Mouse (Mus musculus) heart, embryonic 10.5 days (tissue): Measurements from ENCODE around the gene St14. TPM values are rescaled to one million over a fixed set of nuclear protein-coding genes. Genes with fewer than 3 reads are reported as not detected.

Experiments
- DNase-seq: peaks from one replicate; pipeline ENCODE4 v3.0.0-alpha.2; 2017; ENCODE audit warnings: low spot score
- H3K27ac ChIP-seq: fragments of 300-500 bp; sonication (generic); 2 replicates; pipeline ENCODE4 v1.5.1; 2016; ENCODE audit warnings: mild to moderate bottlenecking
- H3K27me3 ChIP-seq: fragments of 300-500 bp; sonication (generic); 2 replicates; pipeline ENCODE4 v1.6.1; 2016; ENCODE audit warnings: mild to moderate bottlenecking; ENCODE audit not compliant: poor library complexity, insufficient read depth, severe bottlenecking
- H3K36me3 ChIP-seq: fragments of 300-500 bp; sonication (generic); 2 replicates; pipeline ENCODE4 v1.6.1; 2016; ENCODE audit warnings: mild to moderate bottlenecking, moderate library complexity
- H3K4me1 ChIP-seq: fragments of 300-500 bp; sonication (generic); 2 replicates; pipeline ENCODE4 v1.6.1; 2016; ENCODE audit warnings: mild to moderate bottlenecking
- H3K4me3 ChIP-seq: fragments of 300-500 bp; sonication (generic); 2 replicates; pipeline ENCODE4 v1.5.1; 2016; ENCODE audit warnings: mild to moderate bottlenecking, moderate library complexity
- H3K9me3 ChIP-seq: fragments of 300-500 bp; sonication (generic); 2 replicates; pipeline ENCODE4 v1.6.1; 2016; ENCODE audit warnings: mild to moderate bottlenecking, moderate library complexity
- WGBS: fragments of 180-500 bp; shearing (Covaris S2); methylation state at CpG from one replicate; pipeline ENCODE4 v1.1.7; 2016; 5-methylcytosine and 5-hydroxymethylcytosine counted together
- polyA plus RNA-seq: library from polyadenylated mRNA; unstranded; fragments of >200 nt; fragmentation: Nextera tagmentation; extraction: Ambion mirVana; gene quantifications from 2 replicates; pipeline ENCODE4 v1.2.1, GENCODE M21; 2016

Gene St14
- polyA plus RNA-seq, 1 experiment from 2014 or later: 5.9 TPM

DNA sequence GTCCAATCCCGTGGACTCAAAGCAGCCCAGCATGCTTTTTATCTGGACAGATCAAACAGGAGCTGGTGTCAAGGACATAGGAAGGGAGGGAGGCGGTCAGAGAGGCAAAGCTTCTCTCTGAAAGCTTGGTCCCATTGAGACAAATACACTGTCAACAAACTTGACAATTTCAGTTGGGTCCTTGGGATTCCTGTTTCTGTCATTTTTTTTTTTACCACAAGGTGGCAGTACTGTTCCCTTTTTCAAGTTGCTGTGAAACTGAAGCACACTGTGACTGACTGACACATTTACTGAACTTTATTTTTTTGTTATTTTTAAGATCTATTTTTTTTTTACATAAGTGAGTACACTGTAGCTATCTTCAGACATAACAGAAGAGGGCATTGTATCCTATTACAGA is 19.4 kb upstream of the St14 start:
- no peak for DNase-seq
- no peak overlapping the region for H3K27ac ChIP-seq
- WGBS: 75% methylated on average over 2 of the region's 2 CpGs
- no peaks in the 10 kb centered on the region for H3K9me3 ChIP-seq
- H3K27me3 ChIP-seq: no peaks in the 10 kb centered on the region
- peaks cover 69% of the 10 kb centered on the region for H3K36me3 ChIP-seq
- H3K4me1 ChIP-seq: 0 out of 2 replicates have a peak, but pooled peaks cover 5% of the 10 kb centered on the region
- no peak overlapping the region for H3K4me3 ChIP-seq

DNA sequence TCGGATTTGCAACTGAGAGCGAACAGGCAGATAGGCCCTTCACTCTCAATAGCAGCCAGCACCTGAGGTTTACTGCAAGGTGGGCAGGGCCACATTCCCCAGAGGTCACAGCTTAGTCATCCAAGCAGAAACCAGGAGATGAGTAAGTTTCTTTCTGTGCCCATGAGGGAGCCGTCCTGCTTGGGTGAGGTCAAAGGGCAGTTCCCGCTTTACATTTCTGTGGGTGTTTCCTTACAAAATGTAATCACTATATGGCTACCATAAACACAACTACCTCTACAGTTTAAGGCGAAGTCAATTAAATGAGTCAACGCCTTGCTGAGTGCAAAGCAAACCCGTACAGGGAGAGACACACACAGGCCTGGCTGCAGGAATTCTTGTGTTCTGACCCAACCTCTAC is 16.5 kb upstream of the St14 start:
- Histone ChIP-seq H3K4me3 (no peak overlapping the region), H3K27me3 (no peaks in the 10 kb centered on the region), H3K4me1 (peaks cover 20% of the 10 kb centered on the region), H3K9me3 (no peaks in the 10 kb centered on the region), H3K27ac (no peak overlapping the region), H3K36me3 (peaks cover 44% of the 10 kb centered on the region)
- DNase-seq: no peak
- WGBS: 85% methylated on average over 7 of the region's 7 CpGs

DNA sequence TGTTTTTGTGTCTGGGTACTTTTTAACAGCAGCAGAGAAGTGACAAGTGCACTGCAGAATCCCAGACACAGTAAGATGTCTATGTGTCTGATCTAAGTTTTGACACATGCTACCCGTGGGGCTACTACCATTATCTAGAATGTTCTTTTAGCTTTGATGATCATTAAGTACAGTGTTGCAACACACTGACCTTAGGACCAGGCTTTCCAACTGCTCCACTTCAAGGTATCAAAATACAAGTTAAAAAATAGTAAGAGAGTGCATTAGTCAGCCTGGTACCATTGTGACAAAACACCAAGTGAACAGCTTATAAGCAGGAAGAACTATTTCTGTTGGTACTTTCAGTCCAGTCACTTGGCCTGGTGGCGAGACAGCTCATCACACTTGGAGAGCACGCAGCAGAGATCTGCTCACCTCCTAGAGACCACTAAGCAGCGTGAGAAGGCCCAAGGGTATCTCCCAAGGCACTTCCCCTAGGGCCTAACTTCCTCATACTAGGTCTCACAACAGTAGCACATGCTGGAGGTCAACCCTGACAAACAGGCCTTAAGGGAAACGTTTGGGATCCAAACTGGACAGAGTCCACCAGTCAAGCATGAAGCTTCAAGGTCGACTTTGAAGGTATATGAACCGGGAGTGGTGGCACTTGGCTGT is 13.7 kb upstream of the St14 start:
- Histone ChIP-seq H3K27me3 (no peaks in the 10 kb centered on the region), H3K27ac (no peak overlapping the region), H3K9me3 (no peaks in the 10 kb centered on the region), H3K36me3 (peaks cover 23% of the 10 kb centered on the region), H3K4me1 (peaks cover 20% of the 10 kb centered on the region), H3K4me3 (no peak overlapping the region)
- 63% methylated on average over 7 of the region's 7 CpGs for WGBS
- DNase-seq: no peak

DNA sequence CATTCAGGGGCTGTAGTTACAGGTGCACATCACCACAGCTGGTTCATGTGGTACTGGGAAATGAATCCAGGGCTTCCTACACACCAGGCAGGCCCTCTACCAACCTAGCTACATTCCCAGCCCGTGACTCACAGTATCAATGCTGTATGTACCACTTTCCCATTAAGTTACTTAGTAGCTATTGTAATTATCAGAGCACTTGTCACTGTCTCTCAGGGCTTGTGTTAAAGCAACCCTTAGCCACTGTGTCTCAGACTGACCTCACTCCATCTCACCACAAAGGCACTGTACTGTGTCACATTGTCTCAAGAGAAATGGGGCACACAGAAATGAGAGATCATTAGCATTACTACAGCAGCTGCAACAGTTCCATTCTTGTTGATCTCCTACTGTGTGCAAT is 11.3 kb upstream of the St14 start:
- Histone ChIP-seq H3K4me3 (no peak overlapping the region), H3K4me1 (peaks cover 15% of the 10 kb centered on the region), H3K27me3 (no peaks in the 10 kb centered on the region), H3K27ac (no peak overlapping the region), H3K9me3 (no peaks in the 10 kb centered on the region), H3K36me3 (no peaks in the 10 kb centered on the region)
- DNase-seq: no peak
- 48% methylated on average over 1 of the region's 1 CpGs for WGBS

DNA sequence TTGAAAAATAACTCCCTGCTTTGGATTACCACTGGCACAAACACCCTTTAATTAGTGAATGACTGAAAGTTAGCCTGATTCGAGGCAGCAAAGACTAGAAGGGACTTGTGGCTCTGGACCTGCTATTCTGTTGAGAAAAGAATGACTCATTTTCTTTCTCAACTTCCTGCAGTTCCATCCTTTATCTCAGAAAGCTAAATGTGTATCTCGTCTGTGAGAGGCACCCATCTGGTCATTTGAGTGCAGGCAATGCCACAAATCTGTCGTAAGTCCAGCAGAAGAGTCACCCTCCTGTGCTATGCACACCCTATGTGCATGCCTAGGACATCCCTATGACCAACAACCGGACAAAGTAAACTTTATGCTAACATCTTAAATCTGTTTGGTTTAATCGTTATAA is 1.5 kb upstream of the St14 start:
- H3K27ac ChIP-seq: no peak overlapping the region
- no peaks in the 10 kb centered on the region for H3K9me3 ChIP-seq
- peaks cover 79% of the 10 kb centered on the region for H3K27me3 ChIP-seq
- no peaks in the 10 kb centered on the region for H3K36me3 ChIP-seq
- no peak overlapping the region for H3K4me3 ChIP-seq
- WGBS: 73% methylated on average over 5 of the region's 5 CpGs
- peaks cover 22% of the 10 kb centered on the region for H3K4me1 ChIP-seq
- DNase-seq: no peak

DNA sequence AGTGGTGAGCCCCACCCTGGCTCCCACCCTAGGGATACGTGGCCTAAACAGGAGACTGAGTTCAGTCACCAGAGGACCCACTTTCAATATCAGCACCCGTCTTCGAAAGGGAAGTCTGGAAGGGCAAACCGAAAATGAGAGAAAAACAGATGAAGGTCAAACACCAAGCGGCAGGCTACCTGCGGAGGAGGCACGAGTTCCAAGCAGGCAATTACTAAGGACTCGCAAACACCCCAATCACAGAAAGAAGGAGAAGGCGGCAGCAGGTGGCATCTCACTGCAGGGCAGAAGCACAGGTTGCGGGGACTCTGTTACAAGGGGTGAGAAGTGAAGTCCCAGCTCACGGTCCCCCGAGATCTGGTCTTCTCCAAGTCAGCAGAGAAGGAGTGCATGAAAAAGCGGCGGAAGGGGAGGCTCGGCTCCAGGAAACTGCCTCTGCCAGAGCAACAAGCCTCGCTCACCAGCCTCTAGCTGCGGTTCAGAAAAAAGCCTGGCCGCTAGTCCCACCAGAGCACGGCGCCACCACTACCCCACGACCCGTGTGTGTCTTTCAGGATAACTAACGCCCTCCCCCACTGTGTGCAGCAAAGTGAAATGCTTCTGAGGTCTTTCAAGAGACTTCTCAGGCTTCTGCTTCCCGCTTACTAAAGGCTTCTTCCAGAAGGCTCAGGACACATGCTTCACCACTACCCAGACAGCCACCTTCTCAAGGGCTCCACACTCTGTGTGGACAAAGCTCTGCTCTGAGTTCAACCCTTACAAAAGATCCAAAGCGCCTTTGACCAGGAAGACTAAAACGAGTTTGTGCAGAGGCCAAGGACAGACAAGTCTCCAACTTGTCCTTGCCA is 1.1 kb downstream of the St14 start:
- 11% methylated on average over 26 of the region's 26 CpGs for WGBS
- Histone ChIP-seq H3K9me3 (no peaks in the 10 kb centered on the region), H3K27ac (peak overlapping the region; percentile 13; the same call in 1 of the 2 replicates), H3K36me3 (no peaks in the 10 kb centered on the region), H3K4me3 (peak overlapping the region; percentile 68), H3K4me1 (peaks cover 22% of the 10 kb centered on the region), H3K27me3 (peaks cover 90% of the 10 kb centered on the region)
- no peak for DNase-seq

DNA sequence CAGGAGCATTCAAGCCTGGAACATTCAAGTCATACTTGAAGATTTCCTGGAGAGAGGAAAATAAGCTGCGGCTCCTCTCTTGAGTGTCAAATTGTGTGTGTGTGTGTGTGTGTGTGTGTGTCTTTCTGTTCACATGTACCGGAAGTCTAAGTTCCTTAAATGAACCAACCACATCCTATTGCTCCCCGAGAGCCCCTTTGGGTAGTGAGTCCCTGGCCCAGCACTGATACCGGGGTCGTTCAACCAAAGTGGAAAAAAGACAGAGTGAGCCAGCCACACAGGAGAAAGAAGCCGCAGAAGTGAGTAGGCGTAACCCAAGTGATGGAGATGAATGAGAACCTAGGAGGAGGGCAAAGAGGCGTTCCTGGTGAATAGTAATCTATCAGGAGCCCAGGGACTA is 1.7 kb downstream of the St14 start:
- peaks cover 84% of the 10 kb centered on the region for H3K27me3 ChIP-seq
- no peaks in the 10 kb centered on the region for H3K36me3 ChIP-seq
- no peak overlapping the region for H3K27ac ChIP-seq
- WGBS: 68% methylated on average over 8 of the region's 8 CpGs
- peaks cover 22% of the 10 kb centered on the region for H3K4me1 ChIP-seq
- H3K9me3 ChIP-seq: no peaks in the 10 kb centered on the region
- H3K4me3 ChIP-seq: peak overlapping the region; percentile 68
- DNase-seq: no peak

DNA sequence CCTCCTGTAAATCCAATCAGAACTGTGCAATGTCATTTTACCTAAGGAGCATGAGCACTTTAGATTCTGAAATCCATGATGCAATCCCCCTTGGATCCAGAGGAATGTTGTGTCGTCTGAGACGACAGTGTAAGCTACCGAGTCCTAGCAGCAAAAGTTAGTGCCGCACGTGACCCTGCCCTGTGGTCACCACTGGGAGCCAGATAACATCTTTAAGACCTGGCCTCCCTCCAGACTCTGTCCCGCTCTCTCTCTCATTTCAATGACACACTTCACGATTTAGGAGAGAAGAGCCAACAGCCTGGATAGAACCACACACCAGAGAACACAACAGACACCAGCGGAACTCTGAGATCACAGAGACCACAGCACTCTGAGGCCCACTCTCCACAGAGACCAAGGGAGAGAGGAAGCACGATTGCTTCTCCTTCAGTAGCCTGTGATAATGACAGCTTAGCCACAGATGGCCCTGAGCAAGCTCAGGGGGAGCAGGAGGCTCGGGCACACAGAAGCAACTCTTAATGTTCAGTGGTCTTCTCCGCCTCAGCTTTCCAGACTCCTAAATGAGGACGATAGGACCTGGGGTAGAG is 3.7 kb downstream of the St14 start:
- no peak for DNase-seq
- Histone ChIP-seq H3K36me3 (no peaks in the 10 kb centered on the region), H3K27me3 (peaks cover 64% of the 10 kb centered on the region), H3K9me3 (no peaks in the 10 kb centered on the region), H3K4me1 (peaks cover 22% of the 10 kb centered on the region), H3K27ac (no peak overlapping the region), H3K4me3 (no peak overlapping the region)
- 75% methylated on average over 12 of the region's 12 CpGs for WGBS

DNA sequence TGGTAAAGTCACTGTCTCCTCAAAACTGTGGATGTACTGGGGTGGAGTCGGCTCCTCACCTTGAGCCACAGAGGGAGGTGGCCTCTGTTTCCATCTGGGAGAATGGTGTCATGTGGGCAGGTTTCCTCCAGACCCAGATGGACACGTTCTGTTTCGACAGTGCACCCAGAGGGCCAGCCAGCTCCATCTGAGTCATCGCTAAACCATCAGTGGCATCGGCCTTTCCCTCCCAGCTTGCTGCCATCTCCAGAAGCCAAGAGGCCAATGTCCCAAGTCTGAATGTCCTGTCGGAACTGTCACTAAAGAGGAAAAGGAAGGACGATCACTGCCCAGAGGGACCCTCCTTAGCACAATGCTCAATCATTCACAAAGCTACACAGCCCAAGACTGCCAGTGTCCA is 5.6 kb downstream of the St14 start:
- DNase-seq: no peak
- Histone ChIP-seq H3K4me1 (peaks cover 14% of the 10 kb centered on the region), H3K27me3 (peaks cover 45% of the 10 kb centered on the region), H3K27ac (no peak overlapping the region), H3K4me3 (no peak overlapping the region), H3K9me3 (no peaks in the 10 kb centered on the region), H3K36me3 (no peaks in the 10 kb centered on the region)
- 79% methylated on average over 7 of the region's 7 CpGs for WGBS

DNA sequence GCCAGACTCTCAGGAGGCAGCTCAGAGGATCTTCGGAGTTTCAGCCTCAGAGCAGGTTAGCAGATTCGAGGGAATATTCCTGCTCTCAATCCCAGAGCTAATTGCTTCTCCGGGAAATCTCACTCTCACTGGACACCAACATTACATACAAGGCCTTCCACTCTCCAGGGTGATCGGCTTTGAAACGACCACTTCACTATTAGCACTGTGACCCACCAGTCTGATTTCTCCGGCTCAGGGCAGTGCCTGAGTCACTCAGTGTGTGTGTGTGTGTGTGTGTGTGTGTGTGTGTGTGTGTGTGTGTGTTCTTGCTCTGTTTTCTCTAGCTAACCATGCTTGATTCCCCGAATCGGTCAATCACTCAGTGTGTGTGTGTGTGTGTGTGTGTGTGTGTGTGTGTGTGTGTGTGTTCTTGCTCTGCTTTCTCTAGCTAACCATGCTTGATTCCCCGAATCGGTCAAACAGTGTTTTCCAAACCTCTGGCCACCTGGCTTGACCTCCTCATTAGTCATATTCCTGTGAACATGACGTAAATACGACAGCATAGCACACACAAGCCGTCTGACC is 9.1 kb downstream of the St14 start:
- H3K4me3 ChIP-seq: no peak overlapping the region
- H3K36me3 ChIP-seq: no peaks in the 10 kb centered on the region
- peaks cover 31% of the 10 kb centered on the region for H3K4me1 ChIP-seq
- H3K9me3 ChIP-seq: no peaks in the 10 kb centered on the region
- no peak overlapping the region for H3K27ac ChIP-seq
- WGBS: 80% methylated on average over 13 of the region's 13 CpGs
- DNase-seq: no peak
- H3K27me3 ChIP-seq: peaks cover 10% of the 10 kb centered on the region; the same call in 1 of the 2 replicates

DNA sequence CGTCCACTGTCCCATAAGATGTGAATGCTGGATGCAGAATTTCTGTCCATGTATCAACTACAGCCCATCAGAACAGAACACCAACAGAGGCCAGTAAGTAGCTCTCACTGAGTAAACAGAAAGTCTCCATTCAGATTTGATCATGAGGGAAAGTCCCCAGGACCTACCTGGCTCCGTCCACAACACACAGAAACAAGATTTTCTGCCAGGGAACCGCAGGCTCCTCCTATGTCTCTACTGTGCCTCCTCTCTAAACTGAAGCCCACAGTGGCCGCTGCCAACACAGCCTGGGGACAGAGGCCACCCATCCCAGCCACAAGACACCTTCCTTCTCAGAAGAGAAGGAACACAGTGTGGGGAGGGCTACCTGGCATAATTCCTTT is 11.1 kb downstream of the St14 start:
- H3K27ac ChIP-seq: 0 out of 2 replicates have a peak overlapping the region, but pooled peaks have one; percentile 42
- WGBS: 60% methylated on average over 4 of the region's 4 CpGs
- no peak for DNase-seq
- no peak overlapping the region for H3K4me3 ChIP-seq
- no peaks in the 10 kb centered on the region for H3K9me3 ChIP-seq
- no peaks in the 10 kb centered on the region for H3K36me3 ChIP-seq
- no peaks in the 10 kb centered on the region for H3K27me3 ChIP-seq
- peaks cover 31% of the 10 kb centered on the region for H3K4me1 ChIP-seq

DNA sequence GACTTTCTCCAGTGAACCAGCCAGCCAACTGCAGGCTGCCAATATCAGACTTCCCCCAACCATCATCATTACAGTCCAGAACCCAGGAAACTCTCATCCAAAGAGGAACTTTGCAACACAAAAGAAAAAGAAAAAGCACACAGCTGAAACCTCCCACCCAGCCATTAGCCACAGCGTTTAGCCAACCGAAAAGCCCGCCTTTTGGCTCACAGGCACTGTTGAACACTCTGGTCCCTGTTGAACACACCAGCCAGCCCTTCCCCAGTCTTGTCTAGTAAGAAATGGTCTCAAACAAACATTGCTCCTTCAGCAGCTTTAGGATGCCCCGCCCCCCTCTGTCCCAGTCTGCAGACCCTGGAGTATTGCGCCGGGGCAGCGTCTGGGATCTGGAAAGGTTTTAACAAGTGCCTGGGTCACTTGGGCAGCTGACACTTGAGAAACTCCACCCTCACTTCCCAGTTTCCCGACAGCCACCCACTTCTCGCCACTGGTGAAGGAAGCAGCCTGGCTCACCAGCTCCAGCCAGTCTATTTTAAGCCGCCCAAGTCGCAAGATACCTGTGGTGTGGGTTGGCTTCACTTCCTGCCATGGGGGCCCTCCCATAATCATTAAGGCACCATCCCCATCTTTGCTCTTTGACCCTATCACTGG is 11.6 kb downstream of the St14 start:
- 0 out of 2 replicates have a peak overlapping the region, but pooled peaks have one; percentile 22 for H3K4me3 ChIP-seq
- H3K36me3 ChIP-seq: no peaks in the 10 kb centered on the region
- no peaks in the 10 kb centered on the region for H3K27me3 ChIP-seq
- peak overlapping the region; percentile 42; the same call in 1 of the 2 replicates for H3K27ac ChIP-seq
- 39% methylated on average over 11 of the region's 11 CpGs for WGBS
- H3K9me3 ChIP-seq: no peaks in the 10 kb centered on the region
- DNase-seq: no peak
- peaks cover 31% of the 10 kb centered on the region for H3K4me1 ChIP-seq
